Mouse (Mus musculus) cerebellum, adult 11 months (tissue): ENCODE measurements around the gene Supt3.

Experiments used
- DNase-seq: peaks from one replicate; pipeline ENCODE4 v3.0.0; 2022

Gene Supt3

DNA sequence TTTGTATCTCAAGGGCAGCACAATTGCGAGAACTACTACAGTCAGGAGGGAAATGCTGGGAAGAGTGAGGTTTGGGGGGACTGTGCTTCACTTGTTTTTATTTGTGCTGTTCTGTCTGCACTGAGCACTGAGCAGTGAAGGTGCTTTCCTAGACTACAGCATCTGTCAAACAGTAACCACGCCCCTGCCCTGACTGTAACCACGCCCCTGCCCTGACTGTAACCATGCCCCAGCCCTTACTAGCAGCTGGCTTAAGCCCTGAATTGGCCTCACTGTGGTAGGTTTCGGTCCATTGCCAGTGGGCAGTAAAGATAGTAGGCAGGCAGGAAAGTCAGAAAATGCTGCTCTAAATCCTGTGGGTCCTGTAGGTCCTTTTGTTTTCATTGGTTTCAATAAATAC, 196.5 kb downstream of the Supt3 start:
- no peak for DNase-seq

DNA sequence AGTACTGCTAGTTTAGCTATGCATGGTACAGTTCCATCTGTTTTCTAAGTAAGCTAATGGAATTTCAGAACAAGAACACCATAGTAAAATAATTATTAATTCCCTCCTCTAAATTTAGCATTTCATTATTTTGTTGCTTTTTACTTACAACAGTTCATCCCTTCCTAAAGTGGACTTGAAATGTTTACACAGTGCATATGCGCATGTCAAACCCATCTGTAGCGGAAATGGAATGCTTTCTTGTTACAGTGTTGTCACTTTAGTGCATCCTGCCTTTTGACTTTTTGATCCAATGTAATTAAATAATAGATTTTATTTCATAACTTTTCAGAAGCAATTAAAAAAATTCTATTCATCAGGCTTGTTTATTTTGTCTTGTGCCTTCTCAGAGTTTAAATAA, 200.7 kb downstream of the Supt3 start:
- DNase-seq = no peak

DNA sequence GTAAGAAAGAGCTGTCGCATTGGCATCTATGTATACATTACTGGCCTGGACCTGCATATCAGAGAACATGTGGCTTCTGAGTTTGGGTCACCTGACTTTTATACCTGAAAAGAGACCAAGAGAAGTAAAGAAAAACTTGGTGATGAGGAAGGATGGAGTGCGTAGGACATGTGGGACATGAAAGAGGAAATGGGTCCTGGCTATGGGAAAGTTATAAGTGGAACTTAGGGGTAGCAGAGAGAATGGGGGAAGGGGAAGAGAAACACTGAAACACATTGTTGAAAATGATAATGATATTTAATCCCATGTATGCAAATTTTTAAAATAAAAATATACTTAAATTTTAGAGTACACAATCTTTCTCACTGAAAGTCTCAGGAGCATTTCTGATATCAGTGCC, 211.0 kb downstream of the Supt3 start:
- DNase-seq = no peak

DNA sequence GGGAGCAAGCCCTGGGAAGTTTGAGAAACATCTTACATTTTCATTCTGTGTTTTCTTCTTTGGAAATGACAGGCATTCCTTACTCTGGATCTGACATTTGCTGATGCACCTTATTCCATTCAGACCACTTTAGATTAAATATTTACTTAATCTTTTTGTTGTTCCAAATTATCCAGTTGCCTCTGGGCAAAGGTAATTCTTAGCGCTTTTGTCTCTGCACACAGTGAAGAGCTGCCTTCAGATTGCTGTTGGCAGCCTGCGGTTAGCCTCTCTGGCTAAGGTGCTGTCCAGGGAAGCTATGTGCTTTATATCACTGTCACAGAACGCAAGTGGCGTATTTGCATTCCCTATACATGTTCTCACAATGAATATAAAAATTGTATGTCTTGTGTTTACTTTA, 226.4 kb downstream of the Supt3 start:
- no peak for DNase-seq

DNA sequence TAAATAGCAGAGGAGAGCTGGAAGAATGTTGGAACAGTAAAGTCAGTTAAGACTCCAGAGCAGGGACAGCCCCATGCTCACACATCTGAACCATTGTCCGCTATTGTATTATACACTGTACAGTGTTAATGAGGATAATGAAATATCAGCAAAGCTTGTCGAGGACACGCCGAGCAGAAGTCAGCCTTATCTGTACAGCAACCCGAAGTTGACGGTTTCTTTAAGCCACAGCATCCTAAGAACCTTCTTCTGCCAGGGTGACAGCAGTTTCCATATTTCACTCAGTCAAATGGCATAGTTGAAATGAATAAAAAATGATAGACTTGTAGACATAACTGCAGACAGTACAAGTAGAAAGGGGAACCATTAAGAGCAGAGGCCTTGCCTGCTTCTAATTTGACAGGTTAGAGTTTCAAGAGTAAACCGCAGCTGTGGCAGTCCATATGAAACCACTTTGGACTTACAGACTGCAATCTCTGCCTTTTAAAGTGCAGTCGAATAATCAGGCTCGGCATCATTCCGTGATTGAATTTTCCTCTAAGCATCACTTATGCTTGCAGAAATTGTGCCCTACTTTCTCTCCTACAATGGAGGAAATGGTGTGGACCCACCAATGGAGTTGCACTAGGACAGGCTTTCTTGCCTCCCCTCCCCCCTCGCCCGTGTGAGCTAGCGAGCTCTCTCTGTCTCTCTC, 227.7 kb downstream of the Supt3 start:
- DNase-seq = no peak

DNA sequence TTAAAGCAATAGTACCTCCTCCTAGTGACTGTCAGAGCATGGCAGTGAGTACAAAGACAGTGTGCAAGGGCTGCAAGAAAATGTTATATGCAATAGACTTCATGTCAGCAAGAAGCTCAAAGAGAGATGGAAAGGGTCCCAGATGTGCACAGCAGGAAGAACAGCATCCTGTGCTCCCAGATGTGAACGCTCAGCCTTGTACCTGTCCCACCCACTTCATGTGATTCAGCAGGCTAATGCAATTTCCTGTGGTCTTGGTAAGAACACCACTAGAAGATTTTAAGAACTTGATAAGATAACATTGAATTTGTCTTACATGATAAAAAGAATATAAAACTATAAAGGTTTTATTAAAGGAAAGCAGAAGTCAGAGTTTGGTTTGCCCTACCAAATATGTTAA, 230.5 kb downstream of the Supt3 start:
- DNase-seq = no peak

DNA sequence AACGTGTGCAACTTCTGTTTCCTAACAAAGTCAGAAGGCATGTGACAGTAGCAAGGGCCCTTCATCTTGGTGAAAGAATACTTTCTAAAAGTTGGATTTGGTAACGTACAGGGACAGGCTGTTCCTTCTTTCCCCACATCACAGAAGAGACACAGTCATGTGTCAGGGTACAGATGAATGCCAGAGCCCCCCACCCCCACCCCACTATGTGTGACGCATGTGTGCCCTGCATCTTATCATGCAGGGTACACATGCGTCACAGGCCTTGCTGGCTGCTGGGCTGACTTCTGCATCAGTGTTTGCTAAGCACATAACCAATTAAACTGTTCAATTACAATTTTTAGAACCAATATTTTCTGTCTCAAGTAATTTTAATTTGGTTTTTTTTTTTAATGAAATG, 231.7 kb downstream of the Supt3 start:
- DNase-seq = no peak

DNA sequence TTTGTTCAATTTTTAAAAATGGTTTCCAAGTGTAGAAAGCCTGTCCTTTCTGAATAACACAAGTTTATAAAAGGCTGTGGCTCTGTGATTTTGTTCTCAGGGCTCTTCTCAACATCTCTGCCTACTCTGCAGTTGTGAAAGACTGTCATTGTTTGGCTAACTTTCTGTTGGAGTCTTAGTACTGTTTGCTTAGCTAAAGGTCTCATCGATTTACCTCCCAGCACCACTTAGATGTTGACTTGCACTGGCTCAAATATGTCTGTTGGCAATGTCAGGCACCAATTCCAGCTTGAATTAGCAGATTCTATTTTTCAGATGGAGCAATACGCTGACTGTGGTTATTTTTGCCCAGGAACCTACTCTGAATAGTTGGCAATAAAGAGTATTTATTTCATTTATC, 233.5 kb downstream of the Supt3 start:
- no peak for DNase-seq

DNA sequence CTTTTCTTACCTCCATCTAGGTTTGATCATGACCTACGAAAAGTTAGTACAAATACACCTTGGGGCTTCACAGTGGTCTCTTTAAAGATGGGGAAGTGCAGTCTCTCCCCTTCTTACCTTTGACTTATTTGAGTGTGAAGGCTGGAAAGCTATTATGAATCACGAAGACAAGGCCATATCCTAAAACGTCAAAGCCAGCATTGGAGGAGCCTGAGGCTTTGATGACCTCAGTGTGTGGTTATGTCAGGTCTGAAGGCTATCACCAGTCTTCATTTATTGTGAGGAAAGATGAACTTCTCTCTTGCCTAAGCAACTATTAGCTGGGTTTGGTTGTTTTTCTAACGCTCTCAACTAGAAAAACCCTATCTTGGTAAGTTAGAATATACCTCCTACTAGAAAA, 239.8 kb downstream of the Supt3 start:
- DNase-seq = no peak

DNA sequence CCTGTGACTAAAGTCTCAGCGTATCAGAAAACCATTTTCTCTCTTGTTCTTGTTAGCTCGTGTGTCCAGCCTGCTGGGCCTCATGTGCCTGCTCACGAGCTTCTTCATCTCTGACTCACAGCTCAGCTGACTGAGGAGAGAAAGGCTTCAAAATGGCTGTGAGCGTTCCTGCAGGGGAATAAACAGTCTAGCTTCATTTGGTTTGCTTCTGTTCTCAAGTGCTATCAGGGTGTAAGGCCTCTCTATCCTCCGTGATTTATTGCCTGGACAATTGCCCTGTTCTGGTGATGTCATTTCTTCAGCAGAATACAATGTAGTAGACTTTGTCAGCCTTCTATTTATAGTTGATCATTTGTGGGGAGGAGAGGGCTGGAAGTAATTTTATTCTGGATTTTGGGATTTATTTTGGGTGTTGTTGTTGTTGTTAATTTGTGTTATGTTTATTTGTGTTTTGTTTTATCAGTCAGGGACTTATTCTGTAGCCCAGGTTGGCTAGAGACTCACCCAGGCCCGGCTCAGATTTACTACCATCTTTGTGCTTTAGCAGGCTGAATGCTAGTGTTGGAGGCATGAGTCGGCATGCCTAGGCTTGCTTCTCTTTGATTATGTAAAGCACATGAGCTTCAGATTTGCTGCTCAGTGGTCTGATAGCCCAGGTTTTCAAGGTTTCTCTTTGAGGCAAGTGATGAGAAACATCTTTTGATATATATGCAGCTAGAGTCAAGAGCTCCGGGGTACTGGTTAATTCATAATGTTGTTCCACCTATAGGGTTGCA, 243.4 kb downstream of the Supt3 start:
- no peak for DNase-seq

DNA sequence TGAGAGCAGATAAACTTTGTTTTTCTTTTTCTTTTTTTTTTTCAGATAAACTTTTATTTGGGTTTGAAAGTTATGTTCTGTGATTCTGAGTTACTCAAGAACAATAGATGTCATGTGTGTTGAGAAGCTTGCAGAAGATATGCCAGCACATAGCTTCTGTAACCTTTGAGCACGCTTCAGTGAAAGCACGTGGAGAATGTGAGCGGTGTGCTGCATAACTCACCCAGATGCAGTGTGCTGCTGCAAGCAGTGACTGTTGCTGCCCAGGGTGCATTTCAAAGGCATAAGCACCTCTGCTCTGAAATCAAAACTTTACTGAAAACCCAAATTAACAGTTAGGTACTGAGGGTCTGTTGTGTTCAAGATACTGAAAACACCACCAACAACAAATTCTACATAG, 251.5 kb downstream of the Supt3 start:
- DNase-seq = no peak

DNA sequence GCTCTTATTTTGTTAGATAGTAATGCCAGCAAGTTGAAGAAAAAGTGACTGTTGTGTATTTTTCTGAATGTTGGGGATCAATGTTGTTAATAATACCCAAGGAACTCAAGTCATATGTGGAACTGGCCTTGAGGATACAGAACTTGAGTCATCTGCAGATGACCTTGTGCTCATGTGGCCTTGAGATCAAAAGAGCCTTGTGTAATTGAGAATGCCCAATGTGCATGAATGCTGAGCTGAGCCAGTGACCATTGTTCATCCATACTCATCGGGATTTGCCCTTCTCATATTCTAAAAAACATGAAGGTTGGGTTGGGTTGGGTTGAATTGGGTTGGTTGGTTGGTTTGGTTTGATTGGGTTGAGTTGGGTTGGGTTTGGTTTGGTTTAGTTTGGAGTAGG, 252.2 kb downstream of the Supt3 start:
- no peak for DNase-seq

DNA sequence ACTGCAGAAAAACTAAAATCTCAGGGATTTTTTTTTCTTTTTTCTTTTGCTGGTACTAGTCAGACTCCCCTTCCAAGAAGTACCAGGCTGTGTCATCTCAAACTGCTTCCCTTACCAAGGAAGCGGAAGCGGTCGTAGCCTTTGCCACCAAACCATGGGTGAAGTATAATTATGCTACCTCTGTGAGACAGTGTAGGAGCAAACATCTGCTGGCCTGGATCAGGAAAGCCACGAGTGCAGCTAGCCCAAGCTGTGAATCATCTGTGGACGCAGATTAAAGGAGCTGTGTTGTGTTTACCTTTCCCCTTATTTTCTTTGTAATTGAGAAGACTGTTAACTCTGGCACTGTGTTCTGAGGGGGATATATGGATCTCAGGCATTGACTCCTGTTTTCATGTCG, 255.3 kb downstream of the Supt3 start:
- no peak for DNase-seq

DNA sequence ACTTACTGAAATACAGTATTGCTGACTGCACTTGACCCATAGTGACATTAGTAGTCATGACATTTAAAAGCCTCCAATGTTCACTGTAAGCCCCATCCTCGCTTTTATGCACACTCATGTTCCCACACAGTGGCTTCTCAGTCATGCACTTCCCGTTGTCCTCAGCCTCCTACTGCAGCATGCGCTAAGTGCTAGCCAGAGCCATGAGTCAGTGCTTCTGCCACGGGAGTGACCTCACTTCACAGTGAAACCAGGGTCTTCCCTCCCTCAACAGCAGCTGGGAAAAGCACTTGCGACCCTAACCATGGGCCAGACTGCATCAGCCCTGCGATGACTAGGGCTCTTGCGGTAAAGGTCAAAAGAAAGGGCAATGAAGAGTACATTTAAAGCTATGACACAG, 256.7 kb downstream of the Supt3 start:
- no peak for DNase-seq

DNA sequence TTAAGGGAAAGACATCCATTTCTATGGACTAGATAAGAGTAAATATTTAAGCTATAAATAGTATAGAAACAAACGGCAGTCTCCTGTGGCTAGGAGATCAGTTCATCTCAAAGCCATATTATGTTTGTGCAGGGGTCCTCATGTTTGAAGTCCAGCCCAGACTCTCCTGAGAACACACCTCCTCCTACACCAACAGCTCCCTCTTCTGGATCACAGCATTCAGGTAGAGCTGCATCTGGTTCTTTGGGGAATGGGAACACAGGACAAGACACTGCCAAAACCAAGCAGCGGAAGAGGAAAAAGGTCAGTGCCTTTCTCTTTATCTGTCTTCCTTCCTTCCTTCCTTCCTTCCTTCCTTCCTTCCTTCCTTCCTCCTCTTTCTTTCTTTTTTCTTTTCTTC, 264.1 kb downstream of the Supt3 start:
- DNase-seq = no peak

DNA sequence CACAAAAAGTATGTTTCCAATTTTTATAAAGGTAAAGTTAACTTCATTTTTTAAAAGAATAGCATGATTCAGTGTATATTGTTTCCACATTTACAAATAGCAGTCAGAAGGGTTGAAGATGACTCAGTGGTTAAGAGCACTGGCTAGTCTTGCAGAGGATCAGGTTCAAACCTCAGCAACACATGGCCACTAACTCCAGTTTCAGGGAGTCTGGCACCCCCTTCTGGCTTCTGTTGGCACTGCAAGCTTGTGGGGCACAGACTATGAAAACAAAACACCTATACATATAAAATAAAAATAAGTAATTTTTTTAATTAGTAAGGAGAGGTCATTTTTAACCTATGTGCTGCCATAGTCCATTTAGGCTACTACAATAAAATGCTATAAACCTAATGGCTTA, 268.9 kb downstream of the Supt3 start:
- no peak for DNase-seq

DNA sequence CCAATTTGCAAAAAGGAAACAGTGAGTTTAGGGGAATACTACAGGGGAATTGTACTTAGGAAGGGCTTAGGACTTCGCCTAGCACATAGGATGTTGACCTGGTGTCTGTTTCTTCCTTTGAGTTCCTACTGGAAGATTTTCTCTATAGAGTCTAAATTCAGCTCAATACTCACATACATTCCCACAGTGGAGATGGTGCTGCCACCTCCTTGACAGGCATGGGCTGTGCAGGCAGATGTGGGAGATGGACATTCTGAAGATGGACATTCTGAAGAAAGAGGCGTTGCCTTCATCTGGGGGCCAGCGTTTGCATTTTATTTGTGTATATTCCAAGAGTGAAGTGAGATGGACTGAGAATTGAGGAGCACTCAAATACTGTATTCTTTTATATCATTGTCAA, 269.6 kb downstream of the Supt3 start:
- no peak for DNase-seq

DNA sequence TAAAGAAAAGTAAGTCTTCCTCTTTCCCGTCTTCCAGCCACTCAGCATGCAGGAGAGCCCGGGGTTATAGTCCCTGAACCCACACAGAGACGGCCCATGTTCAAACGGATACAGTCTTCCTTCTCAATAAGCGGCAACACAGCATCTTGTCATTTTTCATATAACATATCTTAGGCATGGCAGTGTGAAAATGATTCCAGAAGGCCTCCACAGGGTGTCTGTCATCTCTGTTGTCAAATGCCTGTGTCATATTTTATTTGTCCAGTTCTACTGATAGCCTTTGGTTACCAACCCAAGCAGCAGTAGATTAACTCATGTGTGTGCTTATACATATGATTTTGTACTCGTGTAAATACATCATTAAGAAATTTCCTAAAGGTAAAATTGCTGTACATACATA, 270.3 kb downstream of the Supt3 start:
- no peak for DNase-seq

DNA sequence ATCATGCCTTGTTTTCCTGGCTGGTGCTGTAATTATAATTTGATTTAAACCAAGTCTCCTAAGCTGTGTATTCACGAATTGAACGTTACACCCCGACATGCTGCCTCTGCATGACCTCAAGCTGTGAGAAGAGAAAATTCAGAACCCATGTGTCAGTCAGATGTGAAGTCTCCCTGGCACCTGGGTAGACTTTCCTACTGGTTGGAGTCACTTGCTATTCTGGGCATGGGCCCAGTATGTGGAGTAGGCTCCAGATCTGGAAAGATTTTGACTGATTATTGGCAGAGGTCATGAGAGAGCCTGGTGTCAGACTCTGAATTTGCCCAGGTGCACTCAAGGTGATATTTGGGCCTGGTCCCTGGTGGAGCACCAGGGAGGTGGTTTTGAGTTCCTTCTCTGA, 275.0 kb downstream of the Supt3 start:
- DNase-seq = no peak

DNA sequence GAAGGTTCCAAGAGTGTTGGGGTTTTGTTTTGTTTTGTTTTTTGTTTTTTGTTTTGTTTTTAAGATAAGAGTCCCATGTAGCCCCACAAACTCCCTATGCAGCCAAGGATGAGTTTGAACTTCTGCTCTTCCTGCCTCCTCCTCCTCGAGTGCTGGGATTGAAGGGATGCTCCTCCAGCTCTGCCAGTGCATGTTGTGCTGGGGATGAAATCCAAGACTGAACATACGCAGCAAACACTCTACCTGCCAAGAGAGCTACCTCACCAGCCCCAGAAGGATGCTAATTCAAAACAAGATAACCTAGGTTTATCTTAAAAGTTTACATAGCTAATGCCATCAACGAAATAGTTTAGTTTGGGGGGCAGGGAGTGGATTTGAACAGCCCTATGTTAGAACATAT, 276.4 kb downstream of the Supt3 start:
- DNase-seq = no peak

DNA sequence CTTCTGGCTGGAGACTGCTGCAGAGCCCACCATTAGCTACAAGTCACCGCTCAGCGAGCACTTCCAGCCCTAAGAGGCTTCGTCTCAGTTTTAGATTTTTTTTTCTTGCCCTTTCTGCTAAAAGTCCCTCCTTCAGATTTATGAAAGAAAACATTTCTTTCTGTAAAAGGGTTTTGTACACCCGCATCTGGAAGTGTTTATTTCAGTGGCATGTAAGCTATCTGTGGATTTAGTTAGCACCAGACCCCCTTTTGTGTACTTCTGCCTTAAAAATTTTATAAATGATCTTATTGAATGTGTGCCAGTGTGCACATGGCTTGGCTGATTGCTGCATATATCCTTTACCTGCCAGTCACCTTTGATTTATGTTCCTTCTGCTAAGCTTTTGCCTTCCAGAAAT, 277.6 kb downstream of the Supt3 start:
- no peak for DNase-seq

DNA sequence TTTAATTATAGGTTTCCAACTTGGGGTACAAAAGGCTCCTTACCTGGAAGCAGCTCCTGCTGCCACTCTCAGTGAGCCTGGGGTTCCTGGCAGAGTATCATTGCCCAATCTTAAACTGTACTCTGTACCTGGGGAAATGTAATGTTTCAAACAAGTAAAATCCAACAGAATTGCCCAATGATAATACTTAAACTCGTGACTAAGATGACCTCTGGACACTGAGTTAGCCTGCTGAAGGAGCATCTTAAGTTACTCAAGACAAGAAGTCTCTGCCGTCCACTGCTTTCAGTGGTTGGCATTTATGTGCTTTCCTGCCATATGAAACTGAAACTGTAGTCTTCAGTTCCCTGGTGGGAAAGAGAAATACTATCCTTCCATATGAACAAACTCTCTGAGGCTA, 279.9 kb downstream of the Supt3 start:
- DNase-seq = no peak

DNA sequence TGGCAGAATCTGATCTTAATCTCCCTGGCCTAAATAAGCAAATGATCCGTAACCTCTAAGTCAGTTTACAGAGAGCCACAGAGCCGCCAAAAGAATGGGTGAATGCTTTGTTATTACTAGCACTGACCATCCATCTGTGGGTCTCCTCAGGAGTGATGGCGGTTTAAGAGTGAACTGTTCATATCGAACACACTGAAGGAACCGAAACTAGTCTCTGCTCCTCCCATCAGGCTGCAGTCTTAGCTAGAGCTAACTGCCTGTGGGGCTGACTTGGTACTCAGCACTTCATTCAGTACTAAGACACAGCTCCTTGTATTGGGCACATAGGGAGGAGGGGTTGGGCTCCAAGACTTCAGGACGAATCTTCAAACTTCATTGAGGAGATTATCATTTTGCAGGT, 280.8 kb downstream of the Supt3 start:
- no peak for DNase-seq

DNA sequence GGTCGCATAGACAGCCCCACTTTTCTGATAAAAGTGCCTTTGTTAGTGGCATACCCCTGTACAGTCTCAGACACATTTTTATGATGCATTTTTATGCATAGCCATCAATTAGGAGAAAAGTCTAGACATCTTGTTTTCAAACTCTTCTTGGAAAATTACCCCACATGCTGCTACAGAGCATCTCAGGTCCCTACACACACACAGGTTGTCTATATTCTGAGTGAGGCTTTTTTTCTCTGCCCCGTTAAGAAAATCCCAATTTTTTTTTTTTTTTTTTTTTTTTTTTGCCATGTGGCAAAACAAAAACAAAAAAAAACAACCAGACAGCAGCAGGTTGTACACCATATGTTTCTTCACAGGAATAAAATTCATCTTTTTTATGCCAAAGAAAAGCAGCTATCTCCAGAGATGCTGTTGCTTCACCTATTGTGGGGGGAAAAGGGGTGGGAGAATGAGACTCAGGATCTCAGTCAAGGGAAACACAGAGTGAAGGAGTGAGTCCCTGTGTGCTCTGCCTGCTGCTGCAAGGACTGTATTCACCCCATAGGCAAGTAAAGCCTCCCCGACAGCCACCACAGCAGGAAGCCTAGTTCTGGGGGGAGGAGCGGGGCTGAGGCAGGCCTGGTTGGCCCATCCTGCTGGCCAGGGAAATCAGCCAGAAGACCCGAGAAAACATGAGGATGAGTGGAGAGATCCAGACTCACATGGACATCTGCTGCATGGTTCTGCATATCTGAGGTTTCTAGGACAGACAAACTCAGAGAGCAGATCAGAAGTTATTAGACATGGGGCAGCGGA, 281.8 kb downstream of the Supt3 start:
- peak; percentile 49 for DNase-seq
